Mouse (Mus musculus): ENCODE data around the gene Gopc. TPM values are rescaled to one million over a fixed set of nuclear protein-coding genes. Genes with fewer than 3 reads are reported as not detected.
"Not testable (repeated sequence)": the region's sequence is repeated elsewhere in the genome, so short reads cannot be mapped to it uniquely, and the experiment has no call there.

Gene Gopc
- polyA plus RNA-seq, 1 experiment from 2014 or later, result 18.5 TPM

GRCm38 (mm10) chr10:52295934-52296333 lies 86.0 kb downstream of the Gopc start:
- Histone ChIP-seq H3K9me3 (replicated peaks; ENCODE audit: low read length) (no peaks in the 10 kb centered on the region), H3K4me2 (ENCODE audit: low read length) (no peak overlapping the region), H3K36me3 (ENCODE audit: insufficient read depth, low read length) (no peaks in the 10 kb centered on the region), H3K4me3 (replicated peaks; ENCODE audit: low read depth, low read length) (no peak overlapping the region), H3K27me3 (ENCODE audit: insufficient read depth, low read length) (no peaks in the 10 kb centered on the region), H3K9ac (ENCODE audit: low read depth, low read length) (no peak overlapping the region), H3K4me1 (replicated peaks; ENCODE audit: insufficient read depth, low read length) (no peaks in the 10 kb centered on the region), H3K27ac (no peak overlapping the region)
- DNase-seq (ENCODE audit: low spot score) (no peak), ATAC-seq (replicated peaks; ENCODE audit: low FRiP score, low read depth) (no peak)
- 87% methylated on average over 2 of the region's 2 CpGs for WGBS
- TF ChIP-seq CTCF (IDR thresholded peaks at IDR 0.05; ENCODE audit: low read depth), result no peak

- WGBS, result 83% methylated on average over 4 of the region's 4 CpGs
- Histone ChIP-seq H3K4me1 (replicated peaks; ENCODE audit: insufficient read depth, low read length) (no peaks in the 10 kb centered on the region), H3K27ac (0 out of 2 replicates have a peak overlapping the region, but pooled peaks have one; percentile 6), H3K4me3 (replicated peaks; ENCODE audit: low read depth, low read length) (no peak overlapping the region), H3K36me3 (ENCODE audit: insufficient read depth, low read length) (no peaks in the 10 kb centered on the region), H3K4me2 (ENCODE audit: low read length) (no peak overlapping the region), H3K27me3 (ENCODE audit: insufficient read depth, low read length) (no peaks in the 10 kb centered on the region), H3K9ac (ENCODE audit: low read depth, low read length) (no peak overlapping the region), H3K9me3 (replicated peaks; ENCODE audit: low read length) (no peaks in the 10 kb centered on the region)
- no peak for TF ChIP-seq CTCF (IDR thresholded peaks at IDR 0.05; ENCODE audit: low read depth)
- DNase-seq (ENCODE audit: low spot score) (peak; percentile 20), ATAC-seq (replicated peaks; ENCODE audit: low FRiP score, low read depth) (no peak)
Measured at GRCm38 (mm10) chr10:52293921-52294577, 87.9 kb downstream of the Gopc start.

GRCm38 (mm10) chr10:52292391-52292790 lies 89.5 kb downstream of the Gopc start:
- H3K4me2 ChIP-seq (ENCODE audit: low read length); H3K9ac ChIP-seq (ENCODE audit: low read depth, low read length); ATAC-seq (replicated peaks; ENCODE audit: low FRiP score, low read depth); H3K4me1 ChIP-seq (replicated peaks; ENCODE audit: insufficient read depth, low read length); H3K4me3 ChIP-seq (replicated peaks; ENCODE audit: low read depth, low read length); H3K9me3 ChIP-seq (replicated peaks; ENCODE audit: low read length); H3K27ac ChIP-seq; H3K36me3 ChIP-seq (ENCODE audit: insufficient read depth, low read length); H3K27me3 ChIP-seq (ENCODE audit: insufficient read depth, low read length); DNase-seq (ENCODE audit: low spot score): not testable (repeated sequence)
- WGBS, result 94% methylated on average over 1 of the region's 1 CpGs

GRCm38 (mm10) chr10:52289261-52289660 lies 92.7 kb downstream of the Gopc start:
- TF ChIP-seq CTCF (IDR thresholded peaks at IDR 0.05; ENCODE audit: low read depth), result no peak
- H3K27me3 ChIP-seq (ENCODE audit: insufficient read depth, low read length), result no peaks in the 10 kb centered on the region
- no peak for ATAC-seq (replicated peaks; ENCODE audit: low FRiP score, low read depth)
- DNase-seq (ENCODE audit: low spot score), result no peak
- WGBS, result 75% methylated on average over 3 of the region's 3 CpGs
- H3K27ac ChIP-seq, result no peak overlapping the region
- no peaks in the 10 kb centered on the region for H3K9me3 ChIP-seq (replicated peaks; ENCODE audit: low read length)
- H3K4me3 ChIP-seq (replicated peaks; ENCODE audit: low read depth, low read length), result no peak overlapping the region
- H3K4me1 ChIP-seq (replicated peaks; ENCODE audit: insufficient read depth, low read length), result no peaks in the 10 kb centered on the region
- H3K4me2 ChIP-seq (ENCODE audit: low read length), result no peak overlapping the region
- no peak overlapping the region for H3K9ac ChIP-seq (ENCODE audit: low read depth, low read length)
- no peaks in the 10 kb centered on the region for H3K36me3 ChIP-seq (ENCODE audit: insufficient read depth, low read length)

- TF ChIP-seq CTCF (IDR thresholded peaks at IDR 0.05; ENCODE audit: low read depth), result no peak
- WGBS, result 56% methylated on average over 5 of the region's 5 CpGs
- Histone ChIP-seq H3K9ac (ENCODE audit: low read depth, low read length) (no peak overlapping the region), H3K4me1 (replicated peaks; ENCODE audit: insufficient read depth, low read length) (no peaks in the 10 kb centered on the region), H3K27me3 (ENCODE audit: insufficient read depth, low read length) (no peaks in the 10 kb centered on the region), H3K9me3 (replicated peaks; ENCODE audit: low read length) (no peaks in the 10 kb centered on the region), H3K4me3 (replicated peaks; ENCODE audit: low read depth, low read length) (no peak overlapping the region), H3K36me3 (ENCODE audit: insufficient read depth, low read length) (no peaks in the 10 kb centered on the region), H3K4me2 (ENCODE audit: low read length) (no peak overlapping the region), H3K27ac (no peak overlapping the region)
- ATAC-seq (replicated peaks; ENCODE audit: low FRiP score, low read depth) (no peak), DNase-seq (ENCODE audit: low spot score) (no peak)
Measured at GRCm38 (mm10) chr10:52287852-52288533, 93.9 kb downstream of the Gopc start.

Other genes starting within 250 kb of the Gopc start
- 1.2 and 1.4 TPM in 2 replicates for gene Ros1, start 186.9 kb downstream of the Gopc start, polyA plus RNA-seq (2015; fragmentation: Nextera tagmentation; extraction: Ambion mirVana)
- 23.2 and 23.4 TPM in 2 replicates for gene Dcbld1, start 148.5 kb downstream of the Gopc start, polyA plus RNA-seq (2015; fragmentation: Nextera tagmentation; extraction: Ambion mirVana)
- gene Gm26741, start 23.4 kb downstream of the Gopc start, polyA plus RNA-seq (2015; fragmentation: Nextera tagmentation; extraction: Ambion mirVana), result not detected in 2 replicates
- 2.1 and 2.4 TPM in 2 replicates for gene Nepn, start 6.8 kb upstream of the Gopc start, polyA plus RNA-seq (2015; fragmentation: Nextera tagmentation; extraction: Ambion mirVana)
- gene Nus1, start 35.4 kb upstream of the Gopc start, polyA plus RNA-seq (2015; fragmentation: Nextera tagmentation; extraction: Ambion mirVana), result 24.0 and 24.1 TPM in 2 replicates